Mouse (Mus musculus) forebrain, embryonic 16.5 days (tissue): Measurements from ENCODE around the gene Boc. TPM values are rescaled to one million over a fixed set of nuclear protein-coding genes. Genes with fewer than 3 reads are reported as not detected.

Source experiments
- ATAC-seq: fragments of 200-750 bp; cut with Nextera tagmentation; 2 replicates; pipeline ENCODE4 v1.8.0; 2017; ENCODE audit warnings: mild to moderate bottlenecking, moderate library complexity
- H3K27ac ChIP-seq: fragments of 300-500 bp; sonication (generic); 2 replicates; pipeline ENCODE4 v1.5.1; 2014; ENCODE audit warnings: low read length, control low read depth
- H3K27me3 ChIP-seq: fragments of 300-500 bp; sonication (generic); replicated peaks from 2 replicates; pipeline ENCODE4 v1.6.1; 2014; ENCODE audit warnings: low read length; ENCODE audit not compliant: control insufficient read depth, insufficient read depth
- H3K36me3 ChIP-seq: fragments of 300-500 bp; sonication (generic); 2 replicates; pipeline ENCODE4 v1.6.1; 2014; ENCODE audit not compliant: control insufficient read depth, insufficient read depth
- H3K4me1 ChIP-seq: fragments of 300-500 bp; sonication (generic); replicated peaks from 2 replicates; pipeline ENCODE4 v1.6.1; 2014; ENCODE audit warnings: low read length; ENCODE audit not compliant: control insufficient read depth, insufficient read depth
- H3K4me2 ChIP-seq: fragments of 300-500 bp; sonication (generic); 2 replicates; pipeline ENCODE4 v1.6.1; 2014; ENCODE audit warnings: mild to moderate bottlenecking, low read length, control low read depth
- H3K4me3 ChIP-seq: fragments of 300-500 bp; sonication (generic); replicated peaks from 2 replicates; pipeline ENCODE4 v1.5.1; 2014; ENCODE audit warnings: mild to moderate bottlenecking, low read length, control low read depth
- H3K9ac ChIP-seq: fragments of 300-500 bp; sonication (generic); replicated peaks from 2 replicates; pipeline ENCODE4 v1.6.1; 2014; ENCODE audit warnings: low read depth, low read length, control low read depth
- H3K9me3 ChIP-seq: fragments of 300-500 bp; sonication (generic); 2 replicates; pipeline ENCODE4 v1.6.1; 2016; ENCODE audit warnings: low read length; ENCODE audit not compliant: control insufficient read depth
- WGBS: fragments of 180-500 bp; shearing (Covaris S2); extraction: QIAGEN DNeasy Blood & Tissue Kit; methylation state at CpG from one replicate; pipeline ENCODE4 v1.1.7; 2014; 5-methylcytosine and 5-hydroxymethylcytosine counted together
- polyA plus RNA-seq: library from polyadenylated mRNA; unstranded; fragments of >200 nt; fragmentation: Nextera tagmentation; extraction: Ambion mirVana; gene quantifications from 2 replicates; pipeline ENCODE4 v1.2.1, GENCODE M21; 2015

Gene Boc
- polyA plus RNA-seq, 1 experiment from 2014 or later, result 15.2 TPM

GRCm38 (mm10) chr16:44523595-44523994 is 35.1 kb downstream of the Boc start:
- ATAC-seq, result no peak
- Histone ChIP-seq H3K27me3 (no peaks in the 10 kb centered on the region), H3K9me3 (no peaks in the 10 kb centered on the region), H3K4me3 (no peak overlapping the region), H3K27ac (no peak overlapping the region), H3K36me3 (0 out of 2 replicates have a peak, but pooled peaks cover 2% of the 10 kb centered on the region), H3K9ac (no peak overlapping the region), H3K4me1 (peaks cover 31% of the 10 kb centered on the region), H3K4me2 (no peak overlapping the region)
- WGBS, result 75% methylated on average over 7 of the region's 7 CpGs

DNA sequence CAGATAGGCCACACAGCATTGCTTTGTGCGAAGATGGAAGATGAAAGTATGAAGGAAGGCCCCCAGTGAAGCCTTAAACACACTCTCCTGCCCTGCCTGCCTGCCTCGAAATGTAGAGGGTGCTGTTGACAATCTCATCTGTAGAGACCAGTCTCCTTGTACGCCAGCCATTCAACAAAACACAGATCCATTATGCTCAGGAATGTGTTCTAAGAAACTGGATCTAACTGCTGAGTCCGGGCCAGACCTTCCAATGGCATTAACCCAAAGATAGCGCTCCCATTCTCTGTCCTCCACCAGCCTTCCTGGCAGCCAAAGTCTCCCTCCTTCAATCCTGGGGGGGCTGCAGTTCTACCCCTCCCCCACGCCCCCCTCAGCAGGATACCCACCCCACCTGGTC is 42.2 kb downstream of the Boc start:
- 42% methylated on average over 6 of the region's 6 CpGs for WGBS
- H3K27ac ChIP-seq, result peak overlapping the region; percentile 31; the same call in 1 of the 2 replicates
- H3K27me3 ChIP-seq, result no peaks in the 10 kb centered on the region
- no peaks in the 10 kb centered on the region for H3K9me3 ChIP-seq
- H3K9ac ChIP-seq, result no peak overlapping the region
- ATAC-seq, result peak; percentile 57
- no peak overlapping the region for H3K4me2 ChIP-seq
- H3K4me1 ChIP-seq, result peaks cover 12% of the 10 kb centered on the region
- no peak overlapping the region for H3K4me3 ChIP-seq
- H3K36me3 ChIP-seq, result 0 out of 2 replicates have a peak, but pooled peaks cover 4% of the 10 kb centered on the region

DNA sequence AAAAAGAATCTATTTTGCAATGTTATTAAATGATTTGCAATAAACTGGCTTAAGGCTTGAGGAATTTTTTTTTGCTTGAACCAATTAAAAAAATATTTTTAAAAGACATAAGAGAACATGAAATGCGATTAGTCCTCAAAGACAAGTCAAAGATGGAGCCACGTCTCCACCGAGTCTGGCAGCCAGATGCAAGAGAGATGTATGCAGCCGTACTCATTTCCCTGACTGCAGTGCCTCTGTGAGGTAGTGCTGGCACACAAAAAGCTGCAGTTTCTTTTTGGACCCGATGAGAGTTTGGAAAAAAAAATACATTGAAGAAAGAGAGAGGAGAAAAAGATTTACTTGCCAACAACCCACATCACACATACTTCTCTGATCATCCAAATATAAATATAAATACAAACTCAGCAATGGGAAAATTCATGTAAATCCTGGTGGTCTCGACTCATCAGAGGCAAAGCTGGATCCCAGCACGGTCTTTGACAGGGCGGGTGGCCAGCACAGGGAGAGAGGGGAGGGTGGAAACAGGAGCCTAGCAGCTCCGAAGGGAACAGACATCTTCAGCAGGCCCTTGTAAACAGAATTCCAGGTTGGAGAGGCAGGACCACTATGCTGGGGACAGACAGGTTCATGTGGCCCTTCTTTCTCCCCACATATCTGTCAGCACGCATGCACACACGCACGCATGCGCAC is 48.0 kb downstream of the Boc start:
- no peaks in the 10 kb centered on the region for H3K9me3 ChIP-seq
- no peaks in the 10 kb centered on the region for H3K27me3 ChIP-seq
- ATAC-seq, result peak; percentile 45
- peak overlapping the region; percentile 65 for H3K27ac ChIP-seq
- H3K36me3 ChIP-seq, result 0 out of 2 replicates have a peak, but pooled peaks cover 2% of the 10 kb centered on the region
- H3K4me3 ChIP-seq, result no peak overlapping the region
- peaks cover 22% of the 10 kb centered on the region for H3K4me1 ChIP-seq
- WGBS, result 66% methylated on average over 13 of the region's 13 CpGs
- no peak overlapping the region for H3K9ac ChIP-seq
- no peak overlapping the region for H3K4me2 ChIP-seq

DNA sequence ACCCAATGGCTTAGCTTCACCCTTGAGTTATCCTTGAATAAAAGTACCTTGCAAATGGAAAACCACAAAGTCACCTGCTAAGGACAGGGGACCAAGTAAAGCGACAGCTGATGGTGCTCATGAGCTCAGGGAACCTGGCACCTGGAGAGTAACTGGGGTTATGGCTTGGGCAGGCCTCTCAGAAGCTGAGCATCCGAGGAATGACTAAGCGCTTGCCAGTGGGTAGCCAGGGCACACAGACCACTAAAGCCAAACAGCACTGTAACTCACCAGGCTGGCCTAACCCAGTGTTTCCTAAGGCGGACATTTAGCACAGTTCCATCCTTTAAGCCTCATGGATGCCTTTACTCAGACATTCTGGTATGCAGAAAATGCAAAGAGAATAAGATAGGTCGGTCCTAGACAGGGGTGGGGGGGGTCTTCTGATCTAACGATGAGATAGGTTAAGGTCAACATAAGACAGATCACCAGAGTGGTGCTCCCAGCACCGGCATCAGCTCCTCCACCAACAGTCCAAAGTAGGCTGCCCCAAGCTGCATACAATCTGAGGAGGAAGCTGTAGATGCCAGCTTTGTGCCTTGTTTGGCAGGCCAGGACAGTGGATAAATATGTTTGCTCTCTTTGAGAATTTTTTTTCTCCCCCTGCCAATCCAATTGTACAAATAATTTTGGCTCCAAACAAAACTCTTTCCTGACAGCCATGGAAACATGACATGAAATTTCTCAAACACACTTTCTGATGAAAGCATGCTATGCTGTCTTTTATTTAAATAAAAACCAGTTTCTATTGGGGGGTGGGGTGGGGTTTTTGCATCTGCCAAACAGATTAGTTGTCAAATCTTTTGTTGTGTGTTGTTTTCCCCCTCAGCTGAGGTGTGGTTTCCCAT is 49.0 kb downstream of the Boc start:
- H3K9ac ChIP-seq, result no peak overlapping the region
- 79% methylated on average over 7 of the region's 7 CpGs for WGBS
- no peaks in the 10 kb centered on the region for H3K27me3 ChIP-seq
- ATAC-seq, result no peak
- no peak overlapping the region for H3K4me3 ChIP-seq
- H3K9me3 ChIP-seq, result no peaks in the 10 kb centered on the region
- H3K4me2 ChIP-seq, result no peak overlapping the region
- H3K4me1 ChIP-seq, result peaks cover 22% of the 10 kb centered on the region
- 0 out of 2 replicates have a peak, but pooled peaks cover 2% of the 10 kb centered on the region for H3K36me3 ChIP-seq
- H3K27ac ChIP-seq, result no peak overlapping the region

- Histone ChIP-seq H3K9ac (no peak overlapping the region), H3K9me3 (no peaks in the 10 kb centered on the region), H3K36me3 (0 out of 2 replicates have a peak, but pooled peaks cover 2% of the 10 kb centered on the region), H3K27me3 (no peaks in the 10 kb centered on the region), H3K4me2 (no peak overlapping the region), H3K4me3 (no peak overlapping the region), H3K4me1 (peaks cover 22% of the 10 kb centered on the region), H3K27ac (no peak overlapping the region)
- ATAC-seq, result no peak
- 82% methylated on average over 13 of the region's 13 CpGs for WGBS
Observed at GRCm38 (mm10) chr16:44508772-44509171, 49.9 kb downstream of the Boc start.

DNA sequence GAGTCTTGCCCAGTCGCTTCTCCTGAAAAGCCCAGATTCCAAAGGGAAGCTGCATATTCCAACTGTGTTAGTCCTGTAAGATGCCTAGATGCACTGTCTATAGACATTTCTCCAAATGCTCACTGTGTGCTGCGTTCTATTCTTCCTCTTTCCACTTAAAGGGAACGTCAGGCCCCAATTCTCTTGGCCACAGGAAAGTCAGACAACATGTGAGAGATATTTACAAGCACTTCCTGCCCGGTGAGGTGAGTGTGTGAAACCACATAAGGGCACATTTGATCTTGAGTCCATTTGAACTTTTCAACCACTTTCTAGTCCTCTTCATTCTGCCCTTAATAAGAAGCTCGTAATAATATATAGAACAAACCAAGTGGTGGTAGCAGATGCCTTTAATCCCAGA is 50.7 kb downstream of the Boc start:
- Histone ChIP-seq H3K27ac (peak overlapping the region; percentile 21; the same call in 1 of the 2 replicates), H3K4me1 (peaks cover 22% of the 10 kb centered on the region), H3K27me3 (no peaks in the 10 kb centered on the region), H3K9ac (no peak overlapping the region), H3K4me3 (no peak overlapping the region), H3K9me3 (no peaks in the 10 kb centered on the region), H3K36me3 (no peaks in the 10 kb centered on the region), H3K4me2 (no peak overlapping the region)
- WGBS, result 84% methylated on average over 5 of the region's 5 CpGs
- ATAC-seq, result no peak

DNA sequence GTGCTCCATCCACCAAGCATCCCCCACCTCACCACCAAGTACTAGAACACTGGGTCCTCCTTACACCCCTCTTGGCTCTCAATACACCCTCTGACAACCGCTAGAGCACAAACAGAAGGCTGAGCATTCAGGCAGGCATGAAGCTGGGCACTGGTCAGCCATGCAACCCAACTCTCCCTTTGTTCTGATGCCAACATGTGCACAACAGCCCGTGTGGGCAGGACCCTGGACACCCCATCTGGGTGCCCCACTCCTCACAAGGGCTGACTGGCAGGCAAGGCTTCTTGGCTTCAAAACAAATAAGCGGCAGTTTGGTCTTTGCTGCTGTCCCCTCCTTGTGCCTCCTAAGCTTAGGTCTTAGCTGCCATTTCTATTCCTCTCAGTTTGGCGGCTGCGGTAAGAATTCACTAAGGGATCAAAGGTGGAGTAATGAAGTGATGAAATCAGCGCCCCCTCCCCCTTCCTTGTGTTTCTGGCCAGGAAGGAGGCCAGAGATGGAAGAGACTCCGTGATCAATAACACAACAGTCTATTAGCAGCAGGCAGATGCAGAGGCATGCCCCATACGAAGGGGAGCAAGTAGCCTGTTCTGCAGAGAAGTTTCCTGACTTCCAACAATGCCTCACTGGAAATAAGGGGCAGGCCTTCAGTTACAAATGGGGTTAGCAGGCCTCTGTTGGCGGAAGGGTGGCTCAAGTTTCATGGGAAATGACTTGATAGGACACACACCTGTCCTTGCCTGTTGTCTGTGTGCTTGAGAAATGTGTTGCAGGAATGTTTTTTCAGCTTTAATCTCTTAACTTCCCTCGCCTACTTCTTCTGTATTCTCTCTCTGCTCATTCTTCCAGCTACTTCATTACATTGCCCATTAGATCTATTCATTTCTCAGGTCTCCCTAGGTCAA is 51.4 kb downstream of the Boc start:
- ATAC-seq, result peak; percentile 77
- 49% methylated on average over 10 of the region's 10 CpGs for WGBS
- Histone ChIP-seq H3K4me2 (no peak overlapping the region), H3K9me3 (no peaks in the 10 kb centered on the region), H3K36me3 (no peaks in the 10 kb centered on the region), H3K4me1 (peaks cover 25% of the 10 kb centered on the region), H3K27ac (peak overlapping the region; percentile 21), H3K27me3 (no peaks in the 10 kb centered on the region), H3K4me3 (no peak overlapping the region), H3K9ac (no peak overlapping the region)

DNA sequence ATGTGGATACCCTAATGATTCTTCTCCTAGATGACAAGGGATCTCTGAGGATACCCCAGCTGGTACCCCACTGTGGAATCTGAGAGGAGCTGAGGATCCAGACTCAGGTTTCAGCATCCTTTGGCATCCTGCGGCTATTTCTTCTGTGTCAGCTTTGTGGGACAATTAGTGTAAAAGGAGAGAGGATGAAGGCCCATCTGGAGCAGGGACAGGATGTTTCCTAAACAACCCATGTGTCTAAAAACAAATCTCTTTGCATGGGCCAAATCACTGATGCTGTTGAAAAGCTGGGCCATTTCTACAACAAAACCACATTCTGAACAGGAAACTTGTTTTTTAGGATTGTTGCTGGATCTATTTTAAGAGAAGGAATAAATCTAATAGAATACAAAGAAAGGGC is 53.5 kb downstream of the Boc start:
- H3K9ac ChIP-seq, result no peak overlapping the region
- H3K4me1 ChIP-seq, result peaks cover 24% of the 10 kb centered on the region
- H3K4me2 ChIP-seq, result no peak overlapping the region
- 68% methylated on average over 1 of the region's 1 CpGs for WGBS
- H3K27me3 ChIP-seq, result no peaks in the 10 kb centered on the region
- no peak overlapping the region for H3K27ac ChIP-seq
- ATAC-seq, result no peak
- H3K36me3 ChIP-seq, result 0 out of 2 replicates have a peak, but pooled peaks cover 1% of the 10 kb centered on the region
- no peaks in the 10 kb centered on the region for H3K9me3 ChIP-seq
- H3K4me3 ChIP-seq, result no peak overlapping the region
